Mouse (Mus musculus): ENCODE measurements around the gene Acvr2b.

DNA sequence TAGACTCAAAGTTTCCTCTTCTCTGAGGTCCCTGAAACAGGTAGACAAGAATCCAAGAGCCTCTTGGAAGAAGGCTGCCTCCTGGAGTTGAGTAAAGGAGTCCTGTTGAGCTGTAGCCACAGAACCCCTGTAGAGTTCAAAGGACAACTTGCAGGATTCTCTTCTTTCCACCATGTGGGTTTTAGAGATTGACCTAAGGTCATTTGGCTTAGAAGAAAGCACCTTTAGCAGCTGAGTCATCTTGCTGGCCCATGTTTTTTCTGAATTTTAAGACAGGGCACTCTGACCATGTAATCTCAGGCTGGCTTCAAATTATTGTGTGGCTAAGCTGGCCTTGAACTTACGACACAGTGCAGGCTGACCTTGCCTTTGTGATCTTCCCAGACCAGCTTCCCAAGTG, 71.1 kb downstream of the Acvr2b start:
- no peak for TF ChIP-seq CTCF (IDR thresholded peaks at IDR 0.05; ENCODE audit: extremely low read depth, insufficient read depth, insufficient read length, insufficient replicate concordance)
- TF ChIP-seq POLR2A (IDR thresholded peaks at IDR 0.05; ENCODE audit: low read depth, low read length), result no peak

Measured in spleen, adult 2 months (tissue).